Mouse (Mus musculus): ENCODE results near the gene Galnt18. TPM values are rescaled to one million over a fixed set of nuclear protein-coding genes. Genes with fewer than 3 reads are reported as not detected.

Galnt18 gene
- polyA plus RNA-seq, 1 experiment, result 4.9 TPM

DNA sequence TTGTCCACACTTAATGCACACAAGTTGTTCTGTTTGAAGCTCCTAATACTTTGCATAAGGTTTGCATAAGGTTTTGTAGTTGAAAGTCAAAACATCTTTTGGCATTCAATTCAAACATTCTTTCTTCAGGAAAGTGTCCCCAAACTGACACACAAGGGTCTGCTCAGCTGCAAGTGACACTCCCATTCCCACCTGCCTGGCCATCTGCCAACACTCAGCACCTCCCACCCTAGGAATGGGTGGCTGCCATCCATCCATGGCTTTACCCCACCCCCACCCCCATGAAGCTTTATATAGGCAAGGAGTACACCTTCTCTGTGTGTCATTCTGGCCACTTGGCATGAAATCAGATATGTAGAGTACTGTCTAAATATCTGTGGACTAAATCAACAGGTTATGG is 35.0 kb downstream of the Galnt18 start:
- Histone ChIP-seq H3K27ac (ENCODE audit: insufficient read depth, low read length) (no peak overlapping the region), H3K4me3 (ENCODE audit: extremely low read depth, insufficient read depth, insufficient read length) (no peak overlapping the region), H3K4me1 (ENCODE audit: control insufficient read depth, insufficient read depth, insufficient read length) (no peaks in the 10 kb centered on the region)

DNA sequence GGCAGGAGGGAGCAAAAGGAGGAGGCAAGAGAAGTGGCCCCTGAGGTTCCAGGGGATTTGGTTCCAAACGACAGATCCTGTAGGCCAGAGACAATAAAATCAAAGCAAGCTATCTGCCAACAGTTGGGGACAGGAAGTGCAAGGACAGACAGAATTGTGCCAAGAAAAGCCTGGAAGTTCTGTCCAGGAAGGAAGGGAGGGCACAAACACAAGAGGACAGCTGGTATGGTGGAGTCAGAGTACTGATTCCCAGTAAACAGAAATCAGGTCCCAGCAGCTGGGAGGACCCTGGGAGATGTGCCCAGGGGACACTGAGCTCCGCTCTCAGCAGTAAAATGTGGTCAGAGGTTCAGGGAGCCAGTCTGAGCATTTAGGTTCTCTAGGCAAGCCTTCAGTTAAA is 38.2 kb downstream of the Galnt18 start:
- Histone ChIP-seq H3K27me3 (ENCODE audit: control insufficient read depth, insufficient read depth, low read length) (no peaks in the 10 kb centered on the region), H3K36me3 (ENCODE audit: control insufficient read depth, insufficient read depth, low read length) (no peaks in the 10 kb centered on the region), H3K4me1 (ENCODE audit: control insufficient read depth, insufficient read depth, insufficient read length) (no peaks in the 10 kb centered on the region), H3K27ac (ENCODE audit: insufficient read depth, low read length) (no peak overlapping the region; the same call in 1 of the 2 replicates), H3K4me3 (ENCODE audit: extremely low read depth, insufficient read depth, insufficient read length) (no peak overlapping the region)
- DNase-seq (ENCODE audit: low read depth in 1 of 2, low spot score in 2 of 2), result no peak
- 53% methylated on average over 2 of the region's 2 CpGs for WGBS
- TF ChIP-seq POLR2A (IDR thresholded peaks at IDR 0.05; ENCODE audit: low read depth, low read length), result no peak
- TF ChIP-seq CTCF (IDR thresholded peaks at IDR 0.05; ENCODE audit: extremely low read depth, insufficient read depth, insufficient read length, insufficient replicate concordance), result no peak

More for the DNA sequence above, 35.0 kb downstream of the Galnt18 start:
- DNase-seq (ENCODE audit: low read depth in 1 of 2, low spot score in 2 of 2), result no peak
- Histone ChIP-seq H3K36me3 (ENCODE audit: control insufficient read depth, insufficient read depth, low read length) (no peaks in the 10 kb centered on the region), H3K27me3 (ENCODE audit: control insufficient read depth, insufficient read depth, low read length) (no peaks in the 10 kb centered on the region)
- TF ChIP-seq CTCF (IDR thresholded peaks at IDR 0.05; ENCODE audit: extremely low read depth, insufficient read depth, insufficient read length, insufficient replicate concordance) (no peak), POLR2A (IDR thresholded peaks at IDR 0.05; ENCODE audit: low read depth, low read length) (no peak)

DNA sequence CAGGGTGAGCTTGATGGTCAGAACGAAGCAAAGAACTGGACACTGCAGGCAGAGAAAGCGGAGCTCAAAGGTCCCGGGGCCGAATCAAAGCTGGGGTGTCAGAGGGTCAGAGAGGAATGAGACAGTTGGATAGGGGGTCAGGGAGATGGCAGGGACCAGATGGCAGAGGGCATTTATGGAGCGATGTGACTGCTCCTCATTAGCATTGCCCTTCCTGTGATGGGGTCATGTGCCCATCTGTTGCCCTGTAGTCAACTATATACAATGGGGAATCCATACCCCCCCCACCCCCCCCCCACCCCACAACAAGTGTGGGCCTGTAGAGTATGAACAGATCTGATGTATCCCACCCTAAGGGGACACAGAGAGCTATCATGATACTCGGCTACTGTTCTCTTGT is 39.7 kb downstream of the Galnt18 start:
- TF ChIP-seq CTCF (IDR thresholded peaks at IDR 0.05; ENCODE audit: extremely low read depth, insufficient read depth, insufficient read length, insufficient replicate concordance) (no peak), POLR2A (IDR thresholded peaks at IDR 0.05; ENCODE audit: low read depth, low read length) (no peak)
- H3K27me3 ChIP-seq (ENCODE audit: control insufficient read depth, insufficient read depth, low read length), result no peaks in the 10 kb centered on the region
- H3K4me3 ChIP-seq (ENCODE audit: extremely low read depth, insufficient read depth, insufficient read length), result no peak overlapping the region
- DNase-seq (ENCODE audit: low read depth in 1 of 2, low spot score in 2 of 2), result no peak
- no peaks in the 10 kb centered on the region for H3K4me1 ChIP-seq (ENCODE audit: control insufficient read depth, insufficient read depth, insufficient read length)
- 88% methylated on average over 6 of the region's 6 CpGs for WGBS
- H3K27ac ChIP-seq (ENCODE audit: insufficient read depth, low read length), result no peak overlapping the region
- H3K36me3 ChIP-seq (ENCODE audit: control insufficient read depth, insufficient read depth, low read length), result no peaks in the 10 kb centered on the region

DNA sequence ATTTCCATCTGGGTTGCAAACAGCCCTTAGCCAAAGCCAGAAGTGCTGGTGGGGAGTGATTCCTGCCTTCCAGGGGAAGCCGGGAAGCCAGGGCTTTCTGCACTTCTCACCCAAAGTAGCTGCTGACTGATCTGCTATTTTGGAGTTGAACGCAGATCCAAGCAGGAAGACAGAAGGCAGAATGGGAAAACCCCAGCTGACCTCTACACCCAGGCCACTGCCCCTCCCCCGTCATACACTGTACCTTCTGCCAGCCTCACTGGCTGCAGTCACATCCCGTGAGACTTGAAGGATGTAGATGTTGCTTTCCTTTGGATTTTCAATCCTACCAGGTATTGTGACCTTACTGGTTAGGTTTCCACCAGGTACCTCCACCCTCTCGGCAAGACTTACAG is 40.4 kb downstream of the Galnt18 start:
- 67% methylated on average over 5 of the region's 5 CpGs for WGBS
- DNase-seq (ENCODE audit: low read depth in 1 of 2, low spot score in 2 of 2), result no peak
- no peak for TF ChIP-seq POLR2A (IDR thresholded peaks at IDR 0.05; ENCODE audit: low read depth, low read length)
- no peak for TF ChIP-seq CTCF (IDR thresholded peaks at IDR 0.05; ENCODE audit: extremely low read depth, insufficient read depth, insufficient read length, insufficient replicate concordance)
- Histone ChIP-seq H3K27me3 (ENCODE audit: control insufficient read depth, insufficient read depth, low read length) (no peaks in the 10 kb centered on the region), H3K4me1 (ENCODE audit: control insufficient read depth, insufficient read depth, insufficient read length) (no peaks in the 10 kb centered on the region), H3K27ac (ENCODE audit: insufficient read depth, low read length) (no peak overlapping the region), H3K36me3 (ENCODE audit: control insufficient read depth, insufficient read depth, low read length) (no peaks in the 10 kb centered on the region), H3K4me3 (ENCODE audit: extremely low read depth, insufficient read depth, insufficient read length) (no peak overlapping the region)

DNA sequence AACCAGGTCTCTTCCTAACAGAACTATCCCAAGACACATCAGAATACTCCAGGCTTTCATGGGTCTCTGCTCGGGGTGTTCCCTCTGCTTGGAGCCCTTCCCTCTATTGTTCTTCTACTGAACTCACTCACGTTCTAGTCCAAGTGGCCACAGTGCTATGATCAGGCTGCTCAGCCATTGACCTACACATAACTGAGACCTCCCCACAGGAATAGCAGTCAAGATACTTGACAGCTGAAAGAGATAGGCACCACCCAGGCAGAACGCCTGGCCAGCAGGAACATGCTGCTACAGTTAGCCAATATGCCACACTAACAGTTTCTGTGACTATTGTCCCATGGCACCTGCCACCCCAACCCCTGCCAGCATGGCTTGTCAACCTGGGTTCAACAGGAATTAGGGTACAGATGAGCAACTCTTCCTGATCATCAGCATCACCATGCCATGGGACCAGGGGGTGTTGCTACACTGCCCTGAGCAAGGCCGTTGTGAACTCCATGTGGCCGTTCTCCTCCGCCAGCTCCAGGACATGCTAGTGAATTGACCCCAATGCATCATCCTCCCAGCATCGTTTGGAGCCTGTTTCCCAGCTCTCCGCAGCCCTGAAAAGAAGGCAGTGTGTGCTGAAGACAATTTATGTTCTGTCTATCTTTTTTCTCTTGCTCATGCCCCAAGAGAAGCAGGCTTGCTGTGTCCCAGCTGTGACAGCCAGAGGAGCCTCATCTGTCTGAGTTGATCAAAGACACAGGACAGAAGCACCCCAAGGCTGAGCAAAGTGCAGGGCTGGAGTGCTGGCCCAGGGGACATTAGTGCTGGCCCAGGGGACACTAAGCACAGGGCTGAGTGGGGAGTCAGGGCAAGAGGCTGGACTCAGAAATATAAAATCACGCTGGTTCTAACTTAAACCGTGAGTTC is 41.1 kb downstream of the Galnt18 start:
- no peak for TF ChIP-seq POLR2A (IDR thresholded peaks at IDR 0.05; ENCODE audit: low read depth, low read length)
- TF ChIP-seq CTCF (IDR thresholded peaks at IDR 0.05; ENCODE audit: extremely low read depth, insufficient read depth, insufficient read length, insufficient replicate concordance), result no peak
- 71% methylated on average over 10 of the region's 10 CpGs for WGBS
- H3K27me3 ChIP-seq (ENCODE audit: control insufficient read depth, insufficient read depth, low read length), result no peaks in the 10 kb centered on the region

DNA sequence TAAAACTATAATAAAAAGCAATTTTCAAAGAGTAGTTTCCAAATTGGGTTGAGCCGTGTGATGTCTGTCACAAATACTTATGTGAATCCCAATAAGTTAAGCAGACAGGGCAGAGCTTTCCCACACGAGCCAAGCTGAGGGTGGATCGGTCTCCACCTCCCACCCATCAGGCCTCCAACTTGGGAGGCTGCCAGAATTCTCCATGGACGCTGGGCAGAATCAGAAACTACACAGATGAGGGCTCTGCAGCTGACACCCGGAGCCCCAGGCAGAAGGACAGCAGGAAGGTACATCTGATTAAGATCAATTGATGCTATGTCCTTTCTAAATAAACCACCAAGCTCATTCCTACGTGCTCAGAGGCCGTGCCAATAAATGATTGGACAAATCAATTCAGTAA is 42.4 kb downstream of the Galnt18 start:
- no peak overlapping the region for H3K4me3 ChIP-seq (ENCODE audit: extremely low read depth, insufficient read depth, insufficient read length)
- H3K27ac ChIP-seq (ENCODE audit: insufficient read depth, low read length), result no peak overlapping the region
- DNase-seq (ENCODE audit: low read depth in 1 of 2, low spot score in 2 of 2), result no peak
- 72% methylated on average over 7 of the region's 7 CpGs for WGBS
- H3K27me3 ChIP-seq (ENCODE audit: control insufficient read depth, insufficient read depth, low read length), result no peaks in the 10 kb centered on the region
- H3K36me3 ChIP-seq (ENCODE audit: control insufficient read depth, insufficient read depth, low read length), result no peaks in the 10 kb centered on the region
- TF ChIP-seq POLR2A (IDR thresholded peaks at IDR 0.05; ENCODE audit: low read depth, low read length) (no peak), CTCF (IDR thresholded peaks at IDR 0.05; ENCODE audit: extremely low read depth, insufficient read depth, insufficient read length, insufficient replicate concordance) (no peak)
- H3K4me1 ChIP-seq (ENCODE audit: control insufficient read depth, insufficient read depth, insufficient read length), result no peaks in the 10 kb centered on the region

More for the DNA sequence above, 41.1 kb downstream of the Galnt18 start:
- no peak for DNase-seq (ENCODE audit: low read depth in 1 of 2, low spot score in 2 of 2)
- no peak overlapping the region for H3K4me3 ChIP-seq (ENCODE audit: extremely low read depth, insufficient read depth, insufficient read length)
- H3K27ac ChIP-seq (ENCODE audit: insufficient read depth, low read length), result no peak overlapping the region
- no peaks in the 10 kb centered on the region for H3K36me3 ChIP-seq (ENCODE audit: control insufficient read depth, insufficient read depth, low read length)
- H3K4me1 ChIP-seq (ENCODE audit: control insufficient read depth, insufficient read depth, insufficient read length), result no peaks in the 10 kb centered on the region

DNA sequence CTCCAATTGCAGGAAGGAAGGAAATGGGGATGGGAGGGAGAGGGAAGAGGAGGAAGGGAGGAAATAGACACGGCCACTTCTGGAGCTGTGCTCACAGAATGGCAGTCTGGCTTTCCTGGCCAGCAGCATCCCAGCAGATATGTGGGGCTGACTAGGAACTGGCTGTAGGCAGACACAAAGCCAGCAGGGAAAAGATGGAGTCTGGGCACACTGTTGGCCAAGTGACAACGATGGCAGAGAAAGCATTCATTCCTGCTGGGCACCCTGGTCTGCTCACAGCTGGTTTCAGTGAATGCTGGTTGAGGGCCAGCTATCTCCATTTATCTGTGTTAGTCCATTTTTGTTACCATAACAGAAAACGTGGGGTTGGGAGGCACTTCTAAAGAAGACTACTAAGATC is 43.4 kb downstream of the Galnt18 start:
- WGBS, result 65% methylated on average over 3 of the region's 3 CpGs
- Histone ChIP-seq H3K27me3 (ENCODE audit: control insufficient read depth, insufficient read depth, low read length) (no peaks in the 10 kb centered on the region), H3K27ac (ENCODE audit: insufficient read depth, low read length) (no peak overlapping the region), H3K4me1 (ENCODE audit: control insufficient read depth, insufficient read depth, insufficient read length) (no peaks in the 10 kb centered on the region), H3K36me3 (ENCODE audit: control insufficient read depth, insufficient read depth, low read length) (no peaks in the 10 kb centered on the region), H3K4me3 (ENCODE audit: extremely low read depth, insufficient read depth, insufficient read length) (no peak overlapping the region)
- TF ChIP-seq POLR2A (IDR thresholded peaks at IDR 0.05; ENCODE audit: low read depth, low read length) (no peak), CTCF (IDR thresholded peaks at IDR 0.05; ENCODE audit: extremely low read depth, insufficient read depth, insufficient read length, insufficient replicate concordance) (no peak)
- no peak for DNase-seq (ENCODE audit: low read depth in 1 of 2, low spot score in 2 of 2)

Data from spleen, adult 2 months (tissue).